Mouse (Mus musculus): Measurements from ENCODE around the gene Col23a1. TPM values are rescaled to one million over a fixed set of nuclear protein-coding genes. Genes with fewer than 3 reads are reported as not detected.
"Not testable (repeated sequence)": the region's sequence is repeated elsewhere in the genome, so short reads cannot be mapped to it uniquely, and the experiment has no call there.

Col23a1 gene
- polyA plus RNA-seq, 1 experiment from 2014 or later = 24.3 TPM

DNA sequence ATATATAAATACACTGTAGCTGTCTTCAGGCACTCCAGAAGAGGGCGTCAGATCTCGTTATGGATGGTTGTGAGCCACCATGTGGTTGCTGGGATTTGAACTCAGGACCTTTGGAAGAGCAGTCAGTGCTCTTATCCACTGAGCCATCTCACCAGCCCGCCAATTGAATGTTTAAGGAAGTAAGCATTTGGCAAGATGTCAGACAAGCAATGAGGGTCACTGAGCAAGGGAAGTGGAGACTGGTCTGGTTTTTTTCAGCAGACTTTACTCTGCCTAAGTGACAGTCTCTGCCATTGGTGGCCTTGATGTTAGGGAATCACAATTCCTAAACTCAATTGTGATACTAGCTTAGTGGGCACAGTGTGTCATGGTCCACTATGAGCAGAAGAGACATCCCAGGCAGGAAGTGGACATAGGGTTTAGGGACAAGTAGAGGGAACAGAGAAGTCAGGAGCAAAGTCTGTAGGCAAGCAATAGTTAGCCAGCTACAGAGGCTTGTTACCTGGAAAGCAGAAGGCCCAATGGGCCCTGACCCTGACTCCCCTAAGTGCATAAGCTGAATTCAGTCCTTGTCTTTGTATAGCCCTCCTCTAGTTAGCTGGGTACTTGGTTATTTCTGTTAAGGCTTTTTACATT is 305.1 kb downstream of the Col23a1 start:
- no peak for DNase-seq (ENCODE audit: low spot score)
- no peak overlapping the region for H3K4me3 ChIP-seq
- H3K27ac ChIP-seq (replicated peaks) = no peak overlapping the region
- H3K9me3 ChIP-seq = no peaks in the 10 kb centered on the region
- peaks cover 100% of the 10 kb centered on the region for H3K36me3 ChIP-seq (replicated peaks)
- 78% methylated on average over 3 of the region's 3 CpGs for WGBS
- no peaks in the 10 kb centered on the region for H3K27me3 ChIP-seq (replicated peaks; ENCODE audit: low read depth, poor library complexity, severe bottlenecking)
- H3K4me1 ChIP-seq = no peaks in the 10 kb centered on the region

DNA sequence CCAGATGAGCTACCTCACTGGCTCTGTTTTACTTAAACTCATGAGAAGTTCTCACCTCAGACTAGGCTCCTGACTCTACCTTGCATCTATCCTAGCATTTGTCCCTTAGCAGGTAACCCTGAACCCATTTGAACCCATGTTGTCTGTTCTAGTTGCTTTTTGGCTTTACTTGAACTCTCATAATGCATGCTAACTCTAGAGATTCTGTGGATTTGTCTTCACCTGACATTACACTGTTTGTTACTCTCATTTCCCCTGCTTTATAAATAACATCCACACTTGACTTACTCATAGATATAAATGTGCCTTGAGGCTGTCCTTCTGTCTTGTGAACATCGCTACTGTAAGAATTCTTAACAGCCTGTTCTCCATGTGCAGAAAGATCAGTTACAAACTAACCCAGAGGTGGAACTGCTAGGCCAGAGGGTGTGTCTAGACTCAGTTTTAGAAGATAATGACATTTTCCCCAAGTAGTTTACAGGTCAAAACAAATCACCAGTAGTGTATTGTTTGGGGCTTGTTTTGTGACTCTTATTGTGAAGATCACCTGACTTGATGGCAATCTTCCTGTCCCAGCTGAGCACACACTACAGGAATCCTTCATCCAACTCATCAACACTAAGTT is 305.9 kb downstream of the Col23a1 start:
- H3K36me3 ChIP-seq (replicated peaks) = peaks cover 100% of the 10 kb centered on the region
- no peaks in the 10 kb centered on the region for H3K27me3 ChIP-seq (replicated peaks; ENCODE audit: low read depth, poor library complexity, severe bottlenecking)
- no peak for DNase-seq (ENCODE audit: low spot score)
- H3K4me1 ChIP-seq = no peaks in the 10 kb centered on the region
- WGBS = 96% methylated on average over 1 of the region's 1 CpGs
- H3K4me3 ChIP-seq = no peak overlapping the region
- H3K27ac ChIP-seq (replicated peaks) = no peak overlapping the region
- H3K9me3 ChIP-seq = no peaks in the 10 kb centered on the region

DNA sequence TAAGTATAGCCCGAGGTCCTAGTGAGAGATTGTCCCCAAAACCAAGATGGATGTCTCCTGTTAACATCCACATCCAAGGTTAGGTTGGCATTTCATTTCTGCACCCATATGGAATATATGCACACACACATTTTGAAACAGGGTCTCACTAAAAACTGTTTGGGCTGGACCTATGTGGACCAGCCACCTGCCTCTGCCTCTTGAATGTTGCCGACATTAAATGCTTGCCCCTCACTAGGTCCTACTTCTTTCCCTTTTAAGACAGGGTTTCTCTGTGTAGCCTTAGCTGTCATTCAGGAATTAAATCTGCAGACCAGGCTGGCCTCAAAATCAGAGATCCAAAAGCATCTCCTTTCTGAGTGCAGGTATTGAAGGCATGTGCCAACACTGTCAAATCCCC is 307.8 kb downstream of the Col23a1 start:
- peaks cover 100% of the 10 kb centered on the region for H3K36me3 ChIP-seq (replicated peaks)
- 83% methylated on average over 2 of the region's 2 CpGs for WGBS
- H3K27me3 ChIP-seq (replicated peaks; ENCODE audit: low read depth, poor library complexity, severe bottlenecking) = no peaks in the 10 kb centered on the region
- H3K9me3 ChIP-seq = no peaks in the 10 kb centered on the region
- DNase-seq (ENCODE audit: low spot score) = no peak
- no peak overlapping the region for H3K4me3 ChIP-seq
- no peak overlapping the region for H3K27ac ChIP-seq (replicated peaks)
- H3K4me1 ChIP-seq = peaks cover 11% of the 10 kb centered on the region

DNA sequence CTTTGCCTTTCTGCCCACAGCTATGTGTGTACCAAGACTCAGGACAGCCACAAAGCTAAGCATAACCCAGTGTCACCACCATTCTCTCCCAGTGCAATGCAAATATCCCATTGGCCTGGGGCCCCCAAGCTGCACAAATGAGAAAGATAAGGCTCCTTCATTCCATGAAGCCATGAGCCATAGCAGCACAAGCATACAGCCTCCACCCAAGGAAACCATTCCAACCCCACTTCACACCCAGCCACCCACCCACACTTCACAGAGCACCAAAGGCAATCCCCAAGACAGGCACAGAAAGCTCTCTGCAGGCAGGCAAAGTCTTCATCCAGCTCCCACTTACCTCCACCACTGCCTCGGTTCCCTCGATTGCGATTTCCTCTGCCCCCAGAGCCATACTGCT is 312.5 kb downstream of the Col23a1 start:
- no peaks in the 10 kb centered on the region for H3K27me3 ChIP-seq (replicated peaks; ENCODE audit: low read depth, poor library complexity, severe bottlenecking)
- no peak overlapping the region for H3K27ac ChIP-seq (replicated peaks)
- no peak for DNase-seq (ENCODE audit: low spot score)
- H3K36me3 ChIP-seq (replicated peaks) = peaks cover 91% of the 10 kb centered on the region
- H3K4me1 ChIP-seq = peaks cover 37% of the 10 kb centered on the region
- H3K4me3 ChIP-seq = peak overlapping the region; percentile 11; the same call in 1 of the 2 replicates
- H3K9me3 ChIP-seq = no peaks in the 10 kb centered on the region
- WGBS = 93% methylated on average over 3 of the region's 3 CpGs

DNA sequence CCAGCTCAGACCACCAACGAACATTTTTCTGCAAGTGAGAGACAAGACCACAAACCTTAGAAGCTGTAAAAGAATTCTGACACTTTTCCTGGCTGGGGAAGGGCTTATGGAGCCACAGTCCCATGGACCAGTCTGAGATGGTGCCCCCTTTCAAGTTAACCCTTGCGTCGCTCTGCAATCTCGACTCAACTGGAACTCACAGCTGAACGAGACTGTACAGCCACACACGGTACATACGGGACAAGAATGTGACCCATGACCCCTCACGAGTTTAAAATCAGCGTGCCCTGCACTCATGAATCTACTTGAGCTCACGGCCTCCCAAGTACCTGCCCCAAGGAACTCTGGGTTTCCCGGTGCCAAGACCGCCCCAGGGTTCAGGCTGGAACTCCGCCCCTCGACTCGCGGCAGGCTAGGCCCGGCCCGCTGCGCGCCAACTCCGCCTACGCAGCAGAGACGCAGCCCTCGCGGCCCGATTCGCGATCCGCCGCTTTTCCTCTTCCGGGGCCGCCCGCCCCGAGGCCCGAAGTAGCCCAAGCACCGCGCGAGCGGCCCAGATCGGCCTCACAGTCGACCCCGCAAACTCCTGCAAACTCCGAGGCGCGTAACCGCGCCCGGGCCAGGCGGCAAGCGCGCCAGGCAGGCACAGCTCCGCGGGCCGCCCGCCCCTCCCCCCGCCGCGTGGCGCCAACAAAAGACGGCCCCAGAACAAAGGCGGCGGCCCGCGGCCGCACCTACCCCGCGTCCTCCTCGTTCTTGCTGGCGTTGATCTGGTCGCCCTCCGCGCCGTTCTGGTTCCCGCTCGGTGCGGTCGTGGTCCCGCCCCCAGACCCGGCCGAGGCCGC is 316.1 kb downstream of the Col23a1 start:
- DNase-seq (ENCODE audit: low spot score) = peak; percentile 86
- Histone ChIP-seq H3K4me3 (peak overlapping the region; percentile 100), H3K27ac (replicated peaks) (peak overlapping the region; percentile 100), H3K9me3 (no peaks in the 10 kb centered on the region), H3K27me3 (replicated peaks; ENCODE audit: low read depth, poor library complexity, severe bottlenecking) (no peaks in the 10 kb centered on the region), H3K36me3 (replicated peaks) (peaks cover 55% of the 10 kb centered on the region), H3K4me1 (peaks cover 43% of the 10 kb centered on the region)
- WGBS = under 1% methylated on average over 81 of the region's 81 CpGs

DNA sequence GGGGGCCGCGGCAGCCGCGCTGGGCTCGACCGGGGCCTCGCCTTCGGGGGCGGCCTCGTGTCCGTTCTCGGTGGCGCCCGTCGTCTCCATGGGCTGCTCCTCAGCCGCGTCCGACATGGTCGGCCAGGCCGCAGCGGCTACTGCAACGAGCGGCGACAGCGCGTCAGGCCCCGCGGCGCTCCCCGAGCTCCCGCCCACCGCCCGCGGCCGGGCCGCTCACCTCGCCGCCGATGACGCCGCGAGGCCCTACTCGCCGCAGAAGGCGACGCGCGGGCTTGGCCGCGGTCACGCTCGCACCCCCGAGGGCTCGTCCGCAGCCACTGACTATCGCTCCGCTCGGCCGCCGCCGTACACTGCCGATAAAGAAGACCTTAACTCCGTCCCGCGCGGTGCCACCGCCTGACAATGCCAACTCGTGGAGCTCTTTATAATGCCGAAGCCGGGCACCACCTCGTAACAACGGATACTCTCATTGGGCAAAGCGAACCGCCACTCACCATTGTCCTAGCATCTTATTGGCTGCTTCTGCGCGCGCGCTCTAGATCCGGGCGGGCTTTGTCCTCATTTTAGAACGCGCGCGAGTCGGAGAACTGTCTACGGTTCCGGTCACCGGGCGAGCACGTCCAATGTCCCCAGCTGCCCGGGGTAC is 316.9 kb downstream of the Col23a1 start, which contains the start of gene Hnrnpab:
Hnrnpab (minus strand) TSS at position 401 of the 649 bp plus-strand sequence.
- Histone ChIP-seq H3K4me1 (peaks cover 41% of the 10 kb centered on the region), H3K27me3 (replicated peaks; ENCODE audit: low read depth, poor library complexity, severe bottlenecking) (no peaks in the 10 kb centered on the region), H3K4me3 (peak within 1 kb of the TSS; percentile 100), H3K27ac (replicated peaks) (peak within 1 kb of the TSS; percentile 100), H3K9me3 (no peaks in the 10 kb centered on the region), H3K36me3 (replicated peaks) (peaks cover 48% of the 10 kb centered on the region)
- WGBS = under 1% methylated on average over 91 of the region's 91 CpGs
- peak; percentile 97 for DNase-seq (ENCODE audit: low spot score)

DNA sequence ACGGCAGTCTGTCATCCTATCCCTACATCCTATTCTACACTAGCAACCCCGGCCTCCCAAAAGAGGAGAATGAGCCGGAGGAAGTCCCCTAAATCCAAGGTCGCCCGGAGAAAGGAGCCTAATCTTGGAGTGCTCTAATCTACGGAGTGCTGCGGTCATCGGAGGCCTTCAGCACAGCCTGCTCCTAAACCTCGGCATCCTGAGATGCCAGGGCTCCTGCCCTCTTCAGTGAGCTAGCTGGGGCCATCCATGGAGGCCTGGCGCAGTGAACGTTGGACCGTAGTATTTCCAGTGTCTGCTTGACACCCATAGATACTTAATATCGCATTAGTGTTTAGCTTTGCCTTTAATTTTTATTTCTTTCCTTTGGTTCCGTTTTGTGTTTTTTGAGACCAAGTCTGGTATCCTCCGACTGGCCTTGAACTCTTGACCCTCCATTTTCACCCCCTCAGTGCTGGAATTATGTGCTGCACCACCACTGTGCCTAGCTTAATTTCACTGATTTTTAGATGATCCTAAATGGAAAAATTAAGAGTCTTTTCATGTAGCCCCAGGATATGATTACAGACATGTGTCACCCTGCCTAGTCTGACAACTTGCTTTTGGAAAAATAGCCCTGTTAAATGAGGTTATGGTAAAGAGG is 317.5 kb downstream of the Col23a1 start:
- peaks cover 41% of the 10 kb centered on the region for H3K36me3 ChIP-seq (replicated peaks)
- H3K4me3 ChIP-seq = peak overlapping the region; percentile 100
- no peak for DNase-seq (ENCODE audit: low spot score)
- no peaks in the 10 kb centered on the region for H3K9me3 ChIP-seq
- WGBS = 13% methylated on average over 15 of the region's 15 CpGs
- peaks cover 36% of the 10 kb centered on the region for H3K4me1 ChIP-seq
- peak overlapping the region; percentile 100 for H3K27ac ChIP-seq (replicated peaks)
- no peaks in the 10 kb centered on the region for H3K27me3 ChIP-seq (replicated peaks; ENCODE audit: low read depth, poor library complexity, severe bottlenecking)

DNA sequence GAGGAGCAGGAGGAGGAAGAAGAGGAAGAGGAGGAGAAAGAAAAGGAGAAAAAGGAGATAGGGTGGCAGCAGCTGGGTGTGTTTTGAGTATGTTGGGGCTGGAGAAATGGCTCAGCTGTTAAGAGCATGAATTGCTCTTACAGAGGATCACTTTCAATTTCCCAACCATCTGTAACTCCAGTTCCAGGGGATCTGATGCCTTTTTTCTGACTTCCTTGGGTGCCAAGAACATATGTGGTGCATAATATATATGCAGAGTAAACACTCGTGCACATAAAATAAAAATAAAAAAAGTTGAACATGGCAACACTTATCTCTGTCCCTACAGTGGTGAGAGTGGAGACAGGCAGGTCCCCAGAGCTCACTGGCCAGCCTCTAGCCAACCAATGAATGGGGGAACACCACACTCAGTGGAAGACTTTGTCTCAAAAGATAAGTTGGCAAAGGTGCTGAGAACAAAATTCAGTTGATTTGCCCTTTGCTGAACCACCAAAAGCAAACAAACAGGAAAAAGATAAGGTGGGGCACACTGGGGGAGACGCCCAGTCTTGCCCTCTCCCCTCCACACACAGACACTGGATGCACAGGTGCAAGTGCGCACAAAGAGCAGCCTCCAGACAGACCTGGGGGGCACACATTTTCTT is 319.7 kb downstream of the Col23a1 start:
- H3K36me3 ChIP-seq (replicated peaks) = peaks cover 19% of the 10 kb centered on the region
- no peak overlapping the region for H3K27ac ChIP-seq (replicated peaks)
- no peak overlapping the region for H3K4me3 ChIP-seq
- H3K27me3 ChIP-seq (replicated peaks; ENCODE audit: low read depth, poor library complexity, severe bottlenecking) = no peaks in the 10 kb centered on the region
- no peak for DNase-seq (ENCODE audit: low spot score)
- no peaks in the 10 kb centered on the region for H3K9me3 ChIP-seq
- peaks cover 17% of the 10 kb centered on the region for H3K4me1 ChIP-seq
- WGBS = 85% methylated on average over 3 of the region's 3 CpGs

DNA sequence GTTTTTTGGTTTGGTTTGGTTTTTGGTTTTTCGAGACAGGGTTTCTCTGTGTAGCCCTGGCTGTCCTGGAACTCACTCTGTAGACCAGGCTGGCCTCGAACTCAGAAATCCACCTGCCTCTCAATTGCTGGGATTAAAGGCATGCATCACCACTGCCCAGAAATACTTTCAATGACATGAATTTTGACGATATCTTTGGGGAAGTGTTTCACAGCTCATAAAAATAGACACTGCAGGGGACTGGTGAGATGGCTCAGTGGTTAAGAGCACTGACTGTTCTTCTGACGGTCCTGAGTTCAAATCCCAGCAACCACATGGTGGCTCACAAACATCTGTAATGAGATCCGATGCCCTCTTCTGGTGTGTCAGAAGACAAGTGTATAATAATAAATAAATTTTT is 320.2 kb downstream of the Col23a1 start:
- WGBS = 90% methylated on average over 5 of the region's 5 CpGs
- not testable (repeated sequence) for H3K9me3 ChIP-seq

DNA sequence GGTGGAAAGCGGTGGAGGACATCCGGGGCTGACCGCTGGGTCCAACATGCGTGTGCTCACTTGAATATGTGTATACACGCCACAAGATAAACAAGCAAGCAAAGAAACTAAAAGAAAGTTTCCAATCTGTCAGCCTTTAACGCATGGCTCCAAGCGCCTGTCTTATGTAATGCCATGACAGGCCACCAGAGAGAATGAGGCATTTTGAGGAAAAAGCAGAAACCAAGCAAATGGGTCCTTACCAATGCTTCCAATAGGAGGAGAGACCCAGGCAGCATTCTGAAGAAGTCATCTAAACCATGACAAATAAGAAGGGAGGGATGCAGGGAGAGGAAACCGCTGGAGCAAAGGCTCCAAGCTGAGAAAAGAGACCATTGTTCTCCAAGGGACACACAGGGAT is 324.5 kb downstream of the Col23a1 start:
- 0 out of 2 replicates have a peak overlapping the region, but pooled peaks have one; percentile 88 for H3K27ac ChIP-seq (replicated peaks)
- 77% methylated on average over 8 of the region's 8 CpGs for WGBS
- H3K36me3 ChIP-seq (replicated peaks) = no peaks in the 10 kb centered on the region
- no peaks in the 10 kb centered on the region for H3K9me3 ChIP-seq
- no peak for DNase-seq (ENCODE audit: low spot score)
- H3K27me3 ChIP-seq (replicated peaks; ENCODE audit: low read depth, poor library complexity, severe bottlenecking) = no peaks in the 10 kb centered on the region
- H3K4me3 ChIP-seq = no peak overlapping the region
- H3K4me1 ChIP-seq = peaks cover 17% of the 10 kb centered on the region

More for the DNA sequence above, 320.2 kb downstream of the Col23a1 start:
- Histone ChIP-seq H3K4me1 (peaks cover 17% of the 10 kb centered on the region), H3K36me3 (replicated peaks) (peaks cover 14% of the 10 kb centered on the region)
- not testable (repeated sequence) for H3K27me3 ChIP-seq (replicated peaks; ENCODE audit: low read depth, poor library complexity, severe bottlenecking); H3K27ac ChIP-seq (replicated peaks); DNase-seq (ENCODE audit: low spot score); H3K4me3 ChIP-seq

DNA sequence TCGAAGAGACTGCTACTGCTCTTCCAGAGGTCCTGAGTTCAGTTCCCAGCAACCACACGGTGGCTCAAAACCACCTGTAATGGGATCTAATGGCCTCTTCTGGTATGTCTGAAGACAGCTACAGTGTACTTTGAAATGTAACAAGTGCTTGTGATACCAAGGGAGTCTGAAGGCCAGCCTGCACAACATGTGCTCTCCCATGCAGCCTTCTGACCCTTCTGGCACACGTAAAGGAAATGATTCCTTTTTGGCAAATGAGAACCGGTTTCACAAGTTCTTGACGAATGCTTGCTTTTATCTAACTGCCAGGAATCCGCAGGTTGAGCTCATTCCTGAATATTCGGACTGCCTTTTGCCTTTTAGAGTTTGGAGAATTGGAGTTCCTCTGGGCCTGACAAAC is 325.4 kb downstream of the Col23a1 start:
- Histone ChIP-seq H3K9me3 (no peaks in the 10 kb centered on the region), H3K36me3 (replicated peaks) (no peaks in the 10 kb centered on the region), H3K27me3 (replicated peaks; ENCODE audit: low read depth, poor library complexity, severe bottlenecking) (no peaks in the 10 kb centered on the region), H3K4me1 (peaks cover 18% of the 10 kb centered on the region), H3K27ac (replicated peaks) (peak overlapping the region; percentile 88), H3K4me3 (peak overlapping the region; percentile 56)
- WGBS = 39% methylated on average over 7 of the region's 7 CpGs
- DNase-seq (ENCODE audit: low spot score) = no peak

Data from embryonic facial prominence, embryonic 10.5 days (tissue).